Mouse (Mus musculus): ENCODE measurements around the gene Gm5767. TPM values are rescaled to one million over a fixed set of nuclear protein-coding genes. Genes with fewer than 3 reads are reported as not detected.
"Not testable (repeated sequence)": the region's sequence is repeated elsewhere in the genome, so short reads cannot be mapped to it uniquely, and the experiment has no call there.

The Gm5767 gene
- polyA plus RNA-seq, 1 experiment from 2014 or later: not detected

- Histone ChIP-seq H3K27me3 (no peaks in the 10 kb centered on the region), H3K9ac (no peak overlapping the region), H3K4me2 (replicated peaks) (no peak overlapping the region), H3K9me3 (no peaks in the 10 kb centered on the region), H3K4me1 (peaks cover 13% of the 10 kb centered on the region), H3K4me3 (no peak overlapping the region), H3K36me3 (peaks cover 9% of the 10 kb centered on the region), H3K27ac (no peak overlapping the region)
- no peak for ATAC-seq (ENCODE audit: low FRiP score, low read depth)
- 91% methylated on average over 4 of the region's 4 CpGs for WGBS
Measured at GRCm38 (mm10) chr16:8720447-8720846, 39.9 kb downstream of the Gm5767 start.

GRCm38 (mm10) chr16:8724031-8724430, 43.5 kb downstream of the Gm5767 start:
- WGBS: 88% methylated on average over 3 of the region's 3 CpGs
- Histone ChIP-seq H3K36me3 (no peaks in the 10 kb centered on the region), H3K4me3 (no peak overlapping the region), H3K4me1 (peaks cover 9% of the 10 kb centered on the region), H3K4me2 (replicated peaks) (no peak overlapping the region), H3K9me3 (no peaks in the 10 kb centered on the region), H3K27ac (no peak overlapping the region), H3K9ac (no peak overlapping the region), H3K27me3 (no peaks in the 10 kb centered on the region)
- ATAC-seq (ENCODE audit: low FRiP score, low read depth): no peak

GRCm38 (mm10) chr16:8725807-8726206, 45.2 kb downstream of the Gm5767 start:
- no peaks in the 10 kb centered on the region for H3K36me3 ChIP-seq
- H3K4me1 ChIP-seq: peaks cover 14% of the 10 kb centered on the region
- no peak for ATAC-seq (ENCODE audit: low FRiP score, low read depth)
- no peak overlapping the region for H3K27ac ChIP-seq
- WGBS: 86% methylated on average over 2 of the region's 2 CpGs
- no peaks in the 10 kb centered on the region for H3K9me3 ChIP-seq
- H3K4me3 ChIP-seq: no peak overlapping the region
- no peak overlapping the region for H3K9ac ChIP-seq
- no peak overlapping the region for H3K4me2 ChIP-seq (replicated peaks)
- no peaks in the 10 kb centered on the region for H3K27me3 ChIP-seq

GRCm38 (mm10) chr16:8728111-8728748, 47.7 kb downstream of the Gm5767 start:
- 87% methylated on average over 5 of the region's 5 CpGs for WGBS
- no peak overlapping the region for H3K27ac ChIP-seq
- H3K36me3 ChIP-seq: no peaks in the 10 kb centered on the region
- H3K27me3 ChIP-seq: no peaks in the 10 kb centered on the region
- H3K4me2 ChIP-seq (replicated peaks): no peak overlapping the region
- no peak overlapping the region for H3K9ac ChIP-seq
- ATAC-seq (ENCODE audit: low FRiP score, low read depth): no peak
- no peak overlapping the region for H3K4me3 ChIP-seq
- H3K4me1 ChIP-seq: peaks cover 28% of the 10 kb centered on the region
- no peaks in the 10 kb centered on the region for H3K9me3 ChIP-seq

- H3K9me3 ChIP-seq: no peaks in the 10 kb centered on the region
- no peak overlapping the region for H3K9ac ChIP-seq
- 88% methylated on average over 7 of the region's 7 CpGs for WGBS
- no peaks in the 10 kb centered on the region for H3K36me3 ChIP-seq
- peaks cover 56% of the 10 kb centered on the region for H3K4me1 ChIP-seq
- no peak for ATAC-seq (ENCODE audit: low FRiP score, low read depth)
- H3K27me3 ChIP-seq: no peaks in the 10 kb centered on the region
- no peak overlapping the region for H3K27ac ChIP-seq
- no peak overlapping the region for H3K4me3 ChIP-seq
- no peak overlapping the region for H3K4me2 ChIP-seq (replicated peaks)
Measured at GRCm38 (mm10) chr16:8731630-8732029, 51.1 kb downstream of the Gm5767 start.

GRCm38 (mm10) chr16:8732450-8732849, 51.9 kb downstream of the Gm5767 start:
- H3K9me3 ChIP-seq; H3K27me3 ChIP-seq; H3K4me3 ChIP-seq; H3K4me2 ChIP-seq (replicated peaks); ATAC-seq (ENCODE audit: low FRiP score, low read depth); H3K9ac ChIP-seq; H3K27ac ChIP-seq; H3K36me3 ChIP-seq: not testable (repeated sequence)
- peaks cover 64% of the 10 kb centered on the region for H3K4me1 ChIP-seq
- 86% methylated on average over 4 of the region's 4 CpGs for WGBS

Other genes with a start within 250 kb of the Gm5767 start
- gene Mettl22, start 210.0 kb upstream of the Gm5767 start, polyA plus RNA-seq (2015; fragmentation: Nextera tagmentation; extraction: Ambion mirVana): 22.8 and 24.7 TPM in 2 replicates
- 35.9 and 36.1 TPM in 2 replicates for gene Abat, start 167.3 kb upstream of the Gm5767 start, polyA plus RNA-seq (2015; fragmentation: Nextera tagmentation; extraction: Ambion mirVana)
- gene Pmm2, start 43.1 kb upstream of the Gm5767 start, polyA plus RNA-seq (2015; fragmentation: Nextera tagmentation; extraction: Ambion mirVana): 53.1 and 53.3 TPM in 2 replicates
- gene Tmem186, start 43.1 kb upstream of the Gm5767 start, polyA plus RNA-seq (2015; fragmentation: Nextera tagmentation; extraction: Ambion mirVana): 21.1 and 21.8 TPM in 2 replicates
- 108 and 109 TPM in 2 replicates for gene Carhsp1, start 8.6 kb upstream of the Gm5767 start, polyA plus RNA-seq (2015; fragmentation: Nextera tagmentation; extraction: Ambion mirVana)
- gene Usp7, start 111.5 kb downstream of the Gm5767 start, polyA plus RNA-seq (2015; fragmentation: Nextera tagmentation; extraction: Ambion mirVana): 31.9 and 36.8 TPM in 2 replicates
- gene 1810013L24Rik, start 149.3 kb downstream of the Gm5767 start, polyA plus RNA-seq (2015; fragmentation: Nextera tagmentation; extraction: Ambion mirVana): 21.2 and 21.3 TPM in 2 replicates